Mouse (Mus musculus): Measurements from ENCODE around the gene Cdh4.

The Cdh4 gene

GRCm38 (mm10) chr2:179565611-179566010, 123.4 kb downstream of the Cdh4 start:
- Histone ChIP-seq H3K9me3 (ENCODE audit: low read length) (peaks cover 13% of the 10 kb centered on the region), H3K4me1 (replicated peaks; ENCODE audit: low read depth, low read length) (peaks cover 51% of the 10 kb centered on the region), H3K36me3 (ENCODE audit: insufficient read depth, low read length) (0 out of 2 replicates have a peak, but pooled peaks cover 4% of the 10 kb centered on the region), H3K27me3 (ENCODE audit: insufficient read depth, low read length) (peaks cover 18% of the 10 kb centered on the region), H3K4me3 (replicated peaks; ENCODE audit: low read length) (peak overlapping the region; percentile 41)
- TF ChIP-seq NANOG (IDR thresholded peaks at IDR 0.05; ENCODE audit: borderline replicate concordance, low read length): no peak
- TF ChIP-seq POU5F1 (IDR thresholded peaks at IDR 0.05; ENCODE audit: borderline replicate concordance, low read length): no peak
- TF ChIP-seq CTCF (conservative IDR thresholded peaks at IDR 0.05; ENCODE audit: low read length): no peak

- Histone ChIP-seq H3K27me3 (ENCODE audit: insufficient read depth, low read length) (peaks cover 18% of the 10 kb centered on the region), H3K4me3 (replicated peaks; ENCODE audit: low read length) (no peak overlapping the region), H3K4me1 (replicated peaks; ENCODE audit: low read depth, low read length) (peaks cover 74% of the 10 kb centered on the region), H3K9me3 (ENCODE audit: low read length) (peaks cover 13% of the 10 kb centered on the region), H3K36me3 (ENCODE audit: insufficient read depth, low read length) (0 out of 2 replicates have a peak, but pooled peaks cover 4% of the 10 kb centered on the region)
- no peak for TF ChIP-seq POU5F1 (IDR thresholded peaks at IDR 0.05; ENCODE audit: borderline replicate concordance, low read length)
- no peak for TF ChIP-seq CTCF (conservative IDR thresholded peaks at IDR 0.05; ENCODE audit: low read length)
- TF ChIP-seq NANOG (IDR thresholded peaks at IDR 0.05; ENCODE audit: borderline replicate concordance, low read length): no peak
Observed at GRCm38 (mm10) chr2:179567886-179568285, 125.7 kb downstream of the Cdh4 start.

GRCm38 (mm10) chr2:179569171-179569570, 126.9 kb downstream of the Cdh4 start:
- TF ChIP-seq NANOG (IDR thresholded peaks at IDR 0.05; ENCODE audit: borderline replicate concordance, low read length): peak; percentile 59; the same call in 1 of the 2 replicates
- no peak for TF ChIP-seq POU5F1 (IDR thresholded peaks at IDR 0.05; ENCODE audit: borderline replicate concordance, low read length)
- Histone ChIP-seq H3K4me3 (replicated peaks; ENCODE audit: low read length) (0 out of 2 replicates have a peak overlapping the region, but pooled peaks have one; percentile 57), H3K36me3 (ENCODE audit: insufficient read depth, low read length) (0 out of 2 replicates have a peak, but pooled peaks cover 4% of the 10 kb centered on the region), H3K27me3 (ENCODE audit: insufficient read depth, low read length) (peaks cover 18% of the 10 kb centered on the region), H3K9me3 (ENCODE audit: low read length) (peaks cover 13% of the 10 kb centered on the region), H3K4me1 (replicated peaks; ENCODE audit: low read depth, low read length) (peaks cover 83% of the 10 kb centered on the region)

- peak; percentile 89 for TF ChIP-seq POU5F1 (IDR thresholded peaks at IDR 0.05; ENCODE audit: borderline replicate concordance, low read length)
- no peak for TF ChIP-seq NANOG (IDR thresholded peaks at IDR 0.05; ENCODE audit: borderline replicate concordance, low read length)
- peak; percentile 26 for TF ChIP-seq CTCF (conservative IDR thresholded peaks at IDR 0.05; ENCODE audit: low read length)
- Histone ChIP-seq H3K9me3 (ENCODE audit: low read length) (peaks cover 13% of the 10 kb centered on the region), H3K4me1 (replicated peaks; ENCODE audit: low read depth, low read length) (peaks cover 86% of the 10 kb centered on the region), H3K27me3 (ENCODE audit: insufficient read depth, low read length) (0 out of 2 replicates have a peak, but pooled peaks cover 4% of the 10 kb centered on the region), H3K36me3 (ENCODE audit: insufficient read depth, low read length) (0 out of 2 replicates have a peak, but pooled peaks cover 4% of the 10 kb centered on the region), H3K4me3 (replicated peaks; ENCODE audit: low read length) (peak overlapping the region; percentile 57)
Observed at GRCm38 (mm10) chr2:179571175-179571769, 129.0 kb downstream of the Cdh4 start.

GRCm38 (mm10) chr2:179573331-179573730, 131.1 kb downstream of the Cdh4 start:
- H3K9me3 ChIP-seq (ENCODE audit: low read length): peaks cover 4% of the 10 kb centered on the region; the same call in 1 of the 2 replicates
- 0 out of 2 replicates have a peak, but pooled peaks cover 2% of the 10 kb centered on the region for H3K36me3 ChIP-seq (ENCODE audit: insufficient read depth, low read length)
- no peak overlapping the region for H3K4me3 ChIP-seq (replicated peaks; ENCODE audit: low read length)
- H3K4me1 ChIP-seq (replicated peaks; ENCODE audit: low read depth, low read length): peaks cover 90% of the 10 kb centered on the region
- TF ChIP-seq NANOG (IDR thresholded peaks at IDR 0.05; ENCODE audit: borderline replicate concordance, low read length) (no peak), CTCF (conservative IDR thresholded peaks at IDR 0.05; ENCODE audit: low read length) (no peak), POU5F1 (IDR thresholded peaks at IDR 0.05; ENCODE audit: borderline replicate concordance, low read length) (no peak)
- H3K27me3 ChIP-seq (ENCODE audit: insufficient read depth, low read length): no peaks in the 10 kb centered on the region

GRCm38 (mm10) chr2:179573786-179574185, 131.6 kb downstream of the Cdh4 start:
- no peak for TF ChIP-seq POU5F1 (IDR thresholded peaks at IDR 0.05; ENCODE audit: borderline replicate concordance, low read length)
- TF ChIP-seq CTCF (conservative IDR thresholded peaks at IDR 0.05; ENCODE audit: low read length): no peak
- no peak for TF ChIP-seq NANOG (IDR thresholded peaks at IDR 0.05; ENCODE audit: borderline replicate concordance, low read length)
- Histone ChIP-seq H3K4me3 (replicated peaks; ENCODE audit: low read length) (no peak overlapping the region), H3K27me3 (ENCODE audit: insufficient read depth, low read length) (no peaks in the 10 kb centered on the region), H3K4me1 (replicated peaks; ENCODE audit: low read depth, low read length) (peaks cover 90% of the 10 kb centered on the region), H3K9me3 (ENCODE audit: low read length) (no peaks in the 10 kb centered on the region), H3K36me3 (ENCODE audit: insufficient read depth, low read length) (no peaks in the 10 kb centered on the region)

- Histone ChIP-seq H3K4me3 (replicated peaks; ENCODE audit: low read length) (no peak overlapping the region), H3K4me1 (replicated peaks; ENCODE audit: low read depth, low read length) (peaks cover 90% of the 10 kb centered on the region), H3K9me3 (ENCODE audit: low read length) (no peaks in the 10 kb centered on the region), H3K27me3 (ENCODE audit: insufficient read depth, low read length) (no peaks in the 10 kb centered on the region), H3K36me3 (ENCODE audit: insufficient read depth, low read length) (no peaks in the 10 kb centered on the region)
- no peak for TF ChIP-seq NANOG (IDR thresholded peaks at IDR 0.05; ENCODE audit: borderline replicate concordance, low read length)
- no peak for TF ChIP-seq CTCF (conservative IDR thresholded peaks at IDR 0.05; ENCODE audit: low read length)
- no peak for TF ChIP-seq POU5F1 (IDR thresholded peaks at IDR 0.05; ENCODE audit: borderline replicate concordance, low read length)
Observed at GRCm38 (mm10) chr2:179575585-179575984, 133.4 kb downstream of the Cdh4 start.

- H3K4me1 ChIP-seq (replicated peaks; ENCODE audit: low read depth, low read length): peaks cover 89% of the 10 kb centered on the region
- no peak overlapping the region for H3K4me3 ChIP-seq (replicated peaks; ENCODE audit: low read length)
- no peaks in the 10 kb centered on the region for H3K36me3 ChIP-seq (ENCODE audit: insufficient read depth, low read length)
- TF ChIP-seq CTCF (conservative IDR thresholded peaks at IDR 0.05; ENCODE audit: low read length) (peak; percentile 34), NANOG (IDR thresholded peaks at IDR 0.05; ENCODE audit: borderline replicate concordance, low read length) (no peak), POU5F1 (IDR thresholded peaks at IDR 0.05; ENCODE audit: borderline replicate concordance, low read length) (no peak)
- no peaks in the 10 kb centered on the region for H3K9me3 ChIP-seq (ENCODE audit: low read length)
- H3K27me3 ChIP-seq (ENCODE audit: insufficient read depth, low read length): no peaks in the 10 kb centered on the region
Observed at GRCm38 (mm10) chr2:179576221-179576620, 134.0 kb downstream of the Cdh4 start.

All from E14TG2a.4 (cell line).